In genomic region chr6:58846850-58847692, GRCm38 (mm10) we compare ENCODE assay signal across 23 mouse cellular contexts. TPM values are rescaled to one million over a fixed set of nuclear protein-coding genes. Genes with fewer than 3 reads are reported as not detected.
A peak's percentile ranks its signal among the peaks of the same experiment; 100 is the strongest.
DNase-seq lines count a peak whose midpoint lies in the region; ATAC-seq and TF ChIP-seq lines count a peak whose summit lies in the region.
"Had no signal": no experiment of that assay in that cellular context is flagged by ENCODE, and none has a peak within 500 bp of the region (broad histone marks: within the 10 kb centered on the region; RNA-seq: fewer than 3 reads in every experiment).

No protein-coding gene starts in this region.

- H3K27me3 ChIP-seq in kidney, embryonic 14.5 days (ENCODE audit: control insufficient read depth, insufficient read depth, low read length): no peaks in the 10 kb centered on the region
- H3K27me3 ChIP-seq in liver, embryonic 13.5 days: no peaks in the 10 kb centered on the region
- no peaks in the 10 kb centered on the region for H3K27me3 ChIP-seq in liver, postnatal 0 days (ENCODE audit: insufficient read depth, low read length)
- H3K27me3 ChIP-seq in intestine, embryonic 15.5 days (replicated peaks): no peaks in the 10 kb centered on the region
- H3K27me3 ChIP-seq in stomach, embryonic 15.5 days (replicated peaks): no peaks in the 10 kb centered on the region
- H3K27me3 ChIP-seq in midbrain, embryonic 10.5 days (ENCODE audit: low read depth, poor library complexity, severe bottlenecking): no peaks in the 10 kb centered on the region
- H3K27me3 ChIP-seq: heart, embryonic 12.5 days; hindbrain, embryonic 15.5 days had no signal

- no peaks in the 10 kb centered on the region for H3K9me3 ChIP-seq in kidney, embryonic 14.5 days (ENCODE audit: control insufficient read depth, low read length)
- no peaks in the 10 kb centered on the region for H3K9me3 ChIP-seq in liver, embryonic 13.5 days (replicated peaks)
- H3K9me3 ChIP-seq in liver, postnatal 0 days (ENCODE audit: low read length): no peaks in the 10 kb centered on the region
- no peaks in the 10 kb centered on the region for H3K9me3 ChIP-seq in intestine, embryonic 15.5 days
- H3K9me3 ChIP-seq in stomach, embryonic 15.5 days: no peaks in the 10 kb centered on the region
- no peaks in the 10 kb centered on the region for H3K9me3 ChIP-seq in midbrain, embryonic 10.5 days (replicated peaks)
- H3K9me3 ChIP-seq: G1E; heart, embryonic 12.5 days; hindbrain, embryonic 10.5 days; hindbrain, embryonic 15.5 days had no signal

- no peak for TF ChIP-seq CTCF in liver, postnatal 0 days (IDR thresholded peaks at IDR 0.05; ENCODE audit: low read depth)

- no peak for DNase-seq in kidney, postnatal 36 days
- no peak for DNase-seq in liver, embryonic 13.5 days
- no peak for DNase-seq in liver, postnatal 0 days
- DNase-seq in midbrain, embryonic 10.5 days (ENCODE audit: low spot score): no peak
- no peak for DNase-seq in natural killer cell, adult 2 months (ENCODE audit: low spot score in 2 of 2)
- DNase-seq: cerebellum, adult 9-10 months; cerebellum, postnatal 36 days; gastrocnemius, postnatal 25 days; heart, adult 11 months; layer of hippocampus, adult 9-11 months; lung, embryonic 14.5 days; lung, postnatal 14 days; thymus, adult 18-20 months; thymus, postnatal 36 days had no signal

- WGBS in kidney, embryonic 14.5 days: 83% methylated on average over 9 of the region's 9 CpGs
- WGBS in liver, embryonic 13.5 days (ENCODE audit: insufficient replicate concordance): 69% methylated on average over 9 of the region's 9 CpGs
- WGBS in liver, postnatal 0 days (ENCODE audit: insufficient replicate concordance): 73% methylated on average over 9 of the region's 9 CpGs
- WGBS in intestine, embryonic 15.5 days: 78% methylated on average over 9 of the region's 9 CpGs
- WGBS in stomach, embryonic 15.5 days: 75% methylated on average over 9 of the region's 9 CpGs
- WGBS in midbrain, embryonic 10.5 days: 90% methylated on average over 9 of the region's 9 CpGs

- ATAC-seq in kidney, embryonic 14.5 days (ENCODE audit: low FRiP score, low TSS enrichment): peak; percentile 49; the same call in 1 of the 2 replicates
- ATAC-seq in liver, embryonic 13.5 days (ENCODE audit: low read depth): peak; percentile 31; the same call in 1 of the 2 replicates
- no peak for ATAC-seq in liver, postnatal 0 days
- ATAC-seq in intestine, embryonic 15.5 days: peak; percentile 91
- peak; percentile 87 for ATAC-seq in stomach, embryonic 15.5 days (ENCODE audit: insufficient read depth, low FRiP score, low read depth)
- ATAC-seq: forebrain, embryonic 14.5 days had no signal

- no peak overlapping the region for H3K4me2 ChIP-seq in kidney, embryonic 14.5 days (replicated peaks; ENCODE audit: low read depth, low read length)
- no peak overlapping the region for H3K4me2 ChIP-seq in liver, embryonic 13.5 days
- no peak overlapping the region for H3K4me2 ChIP-seq in liver, postnatal 0 days (ENCODE audit: low read depth, low read length)
- no peak overlapping the region for H3K4me2 ChIP-seq in intestine, embryonic 15.5 days (replicated peaks)
- H3K4me2 ChIP-seq in stomach, embryonic 15.5 days: no peak overlapping the region
- H3K4me2 ChIP-seq: heart, embryonic 12.5 days; hindbrain, embryonic 15.5 days; liver, embryonic 11.5 days; lung, embryonic 14.5 days had no signal

- H3K36me3 ChIP-seq in kidney, embryonic 14.5 days (ENCODE audit: control insufficient read depth, insufficient read depth, low read length): no peaks in the 10 kb centered on the region
- no peaks in the 10 kb centered on the region for H3K36me3 ChIP-seq in liver, embryonic 13.5 days
- H3K36me3 ChIP-seq in liver, postnatal 0 days (replicated peaks; ENCODE audit: insufficient read depth, low read length): no peaks in the 10 kb centered on the region
- no peaks in the 10 kb centered on the region for H3K36me3 ChIP-seq in intestine, embryonic 15.5 days
- no peaks in the 10 kb centered on the region for H3K36me3 ChIP-seq in stomach, embryonic 15.5 days
- H3K36me3 ChIP-seq in midbrain, embryonic 10.5 days: no peaks in the 10 kb centered on the region
- H3K36me3 ChIP-seq: G1E; hindbrain, embryonic 10.5 days had no signal

- no peak for TF ChIP-seq EP300 in liver, postnatal 0 days (IDR thresholded peaks at IDR 0.05; ENCODE audit: low read depth)

- no peak overlapping the region for H3K27ac ChIP-seq in kidney, embryonic 14.5 days (ENCODE audit: low read depth, low read length)
- H3K27ac ChIP-seq in liver, embryonic 13.5 days: no peak overlapping the region
- no peak overlapping the region for H3K27ac ChIP-seq in liver, postnatal 0 days (ENCODE audit: low read depth)
- H3K27ac ChIP-seq in intestine, embryonic 15.5 days: no peak overlapping the region
- peak overlapping the region; percentile 48; the same call in 1 of the 2 replicates for H3K27ac ChIP-seq in stomach, embryonic 15.5 days
- no peak overlapping the region for H3K27ac ChIP-seq in midbrain, embryonic 10.5 days (replicated peaks)
- H3K27ac ChIP-seq: hindbrain, embryonic 10.5 days; hindbrain, embryonic 15.5 days had no signal

- H3K9ac ChIP-seq in kidney, embryonic 14.5 days (ENCODE audit: low read depth, low read length): no peak overlapping the region
- H3K9ac ChIP-seq in liver, embryonic 13.5 days: no peak overlapping the region
- no peak overlapping the region for H3K9ac ChIP-seq in liver, postnatal 0 days (replicated peaks)
- no peak overlapping the region for H3K9ac ChIP-seq in intestine, embryonic 15.5 days
- H3K9ac ChIP-seq in stomach, embryonic 15.5 days: no peak overlapping the region
- H3K9ac ChIP-seq: heart, embryonic 12.5 days; hindbrain, embryonic 15.5 days; lung, embryonic 14.5 days had no signal

- no peak overlapping the region for H3K4me3 ChIP-seq in kidney, embryonic 14.5 days (ENCODE audit: low read length)
- no peak overlapping the region for H3K4me3 ChIP-seq in liver, embryonic 13.5 days (replicated peaks)
- H3K4me3 ChIP-seq in liver, postnatal 0 days (ENCODE audit: low read depth, low read length): no peak overlapping the region
- H3K4me3 ChIP-seq in intestine, embryonic 15.5 days (replicated peaks): no peak overlapping the region
- no peak overlapping the region for H3K4me3 ChIP-seq in stomach, embryonic 15.5 days (replicated peaks)
- H3K4me3 ChIP-seq in midbrain, embryonic 10.5 days: no peak overlapping the region
- H3K4me3 ChIP-seq: heart, embryonic 12.5 days; hindbrain, embryonic 10.5 days; hindbrain, embryonic 15.5 days had no signal

- no peaks in the 10 kb centered on the region for H3K4me1 ChIP-seq in kidney, embryonic 14.5 days (ENCODE audit: control insufficient read depth, insufficient read depth, low read length)
- peaks cover 4% of the 10 kb centered on the region; the same call in 1 of the 2 replicates for H3K4me1 ChIP-seq in liver, embryonic 13.5 days (replicated peaks)
- H3K4me1 ChIP-seq in liver, postnatal 0 days (ENCODE audit: insufficient read depth): 0 out of 2 replicates have a peak, but pooled peaks cover 4% of the 10 kb centered on the region
- no peaks in the 10 kb centered on the region for H3K4me1 ChIP-seq in intestine, embryonic 15.5 days (replicated peaks)
- H3K4me1 ChIP-seq in stomach, embryonic 15.5 days: no peaks in the 10 kb centered on the region
- no peaks in the 10 kb centered on the region for H3K4me1 ChIP-seq in midbrain, embryonic 10.5 days
- H3K4me1 ChIP-seq: heart, embryonic 12.5 days; hindbrain, embryonic 15.5 days had no signal

RNA-seq across cellular contexts. Expression of gene Herc3, which starts 15.8 kb away (rescaled TPM):
- polyA plus RNA-seq in kidney, embryonic 14.5 days (2014; fragmentation: Nextera tagmentation; extraction: Ambion mirVana): 5.0 and 10.4 TPM in 2 replicates
- 1.8 and 2.1 TPM in 2 replicates for polyA plus RNA-seq in liver, embryonic 13.5 days (2015; fragmentation: Nextera tagmentation; extraction: Ambion mirVana)
- 2.5 and 2.7 TPM in 2 replicates for polyA plus RNA-seq in liver, postnatal 0 days (2015; fragmentation: Nextera tagmentation; extraction: Ambion mirVana)
- polyA plus RNA-seq in intestine, embryonic 15.5 days (2015; fragmentation: Nextera tagmentation; extraction: Ambion mirVana): 13.8 and 14.6 TPM in 2 replicates
- 10.1 and 10.2 TPM in 2 replicates for polyA plus RNA-seq in stomach, embryonic 15.5 days (2015; fragmentation: Nextera tagmentation; extraction: Ambion mirVana)
- polyA plus RNA-seq in midbrain, embryonic 10.5 days (2016; fragmentation: Nextera tagmentation; extraction: Ambion mirVana): 5.7 and 8.7 TPM in 2 replicates

RNA-seq across cellular contexts. Expression of gene Nap1l5, which starts 59.8 kb away (rescaled TPM):
- polyA plus RNA-seq in kidney, embryonic 14.5 days (2014; fragmentation: Nextera tagmentation; extraction: Ambion mirVana): 0.44 and 1.1 TPM in 2 replicates
- polyA plus RNA-seq in liver, embryonic 13.5 days (2015; fragmentation: Nextera tagmentation; extraction: Ambion mirVana): 0.25 and 0.27 TPM in 2 replicates
- polyA plus RNA-seq in liver, postnatal 0 days (2015; fragmentation: Nextera tagmentation; extraction: Ambion mirVana): 0.19 and 0.22 TPM in 2 replicates
- polyA plus RNA-seq in intestine, embryonic 15.5 days (2015; fragmentation: Nextera tagmentation; extraction: Ambion mirVana): 10.3 and 14.5 TPM in 2 replicates
- polyA plus RNA-seq in stomach, embryonic 15.5 days (2015; fragmentation: Nextera tagmentation; extraction: Ambion mirVana): 7.3 and 8.6 TPM in 2 replicates
- 10.8 and 17.0 TPM in 2 replicates for polyA plus RNA-seq in midbrain, embryonic 10.5 days (2016; fragmentation: Nextera tagmentation; extraction: Ambion mirVana)
- polyA plus RNA-seq: G1E had no signal
